Mouse (Mus musculus) megakaryocyte, embryonic 14.5 days (primary cell): Measurements from ENCODE around the gene Gm37240. TPM values are rescaled to one million over a fixed set of nuclear protein-coding genes. Genes with fewer than 3 reads are reported as not detected.

Experiments
- H3K27me3 ChIP-seq: replicated peaks from 2 replicates; pipeline ENCODE3; 2012; ENCODE audit warnings: inconsistent platforms
- H3K36me3 ChIP-seq: replicated peaks from 2 replicates; pipeline ENCODE3; 2012; ENCODE audit warnings: low read length, inconsistent platforms, mixed read lengths
- H3K4me1 ChIP-seq: 2 replicates; pipeline ENCODE4 v1.6.1; 2012; ENCODE audit warnings: inconsistent platforms
- H3K4me3 ChIP-seq: replicated peaks from 2 replicates; pipeline ENCODE3; 2012; ENCODE audit warnings: moderate library complexity, mild to moderate bottlenecking, inconsistent platforms
- H3K9me3 ChIP-seq: 2 replicates; pipeline ENCODE4 v1.6.1; 2012; ENCODE audit warnings: inconsistent platforms
- FLI1 ChIP-seq: IDR thresholded peaks from 2 replicates; pipeline ENCODE4 v1.6.1; 2012; ENCODE audit warnings: low read length, inconsistent platforms, mixed read lengths
- GATA1 ChIP-seq: IDR thresholded peaks from 3 replicates; pipeline ENCODE4 v1.6.1; 2012; ENCODE audit warnings: mixed read lengths, low read length, inconsistent platforms, borderline replicate concordance
- polyA plus RNA-seq: library from polyadenylated mRNA; stranded (reverse); fragments of >175 nt; gene quantifications from 2 replicates; pipeline ENCODE4 v1.2.3, GENCODE M21; 2012; ENCODE audit warnings: low replicate concordance; ENCODE audit not compliant: insufficient read depth

Gene Gm37240
- polyA plus RNA-seq, 1 experiment = not detected

DNA sequence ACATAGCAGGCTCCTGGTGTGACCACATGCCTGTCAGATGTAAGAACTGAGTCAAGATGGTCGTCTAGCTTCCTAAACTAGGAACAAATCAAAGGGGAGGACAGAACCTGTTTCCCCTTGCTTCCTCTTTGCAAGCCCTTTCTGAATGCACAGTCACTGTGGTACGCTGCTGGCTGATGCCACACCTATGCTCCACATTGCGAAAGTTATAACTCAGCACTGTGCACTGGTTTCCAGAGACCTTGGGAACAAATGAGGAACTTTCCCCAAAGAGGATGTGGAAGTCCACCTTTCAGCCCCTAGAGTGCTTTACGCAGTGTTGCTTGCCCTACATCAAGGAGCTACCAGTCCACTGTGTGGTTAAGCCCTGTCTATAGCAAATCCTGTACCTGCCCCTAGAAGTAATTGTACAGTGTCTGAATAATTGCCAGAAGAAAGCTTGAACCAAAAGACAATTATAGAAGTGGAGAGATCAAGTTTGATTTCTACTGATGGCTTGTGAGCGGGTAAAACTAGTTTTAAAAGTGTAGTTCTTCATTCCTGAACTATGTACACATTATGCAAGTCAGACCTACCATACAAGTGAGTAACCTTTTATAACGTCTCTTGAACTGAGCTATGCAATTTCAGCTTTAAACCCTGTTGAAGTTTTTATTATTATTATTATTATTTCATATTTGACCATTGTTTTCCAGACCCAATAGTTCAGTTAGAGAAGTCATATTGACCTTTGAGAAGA, 1289.2 kb downstream of the Gm37240 start:
- peaks cover 31% of the 10 kb centered on the region for H3K4me1 ChIP-seq
- TF ChIP-seq GATA1 (no peak), FLI1 (no peak)
- no peaks in the 10 kb centered on the region for H3K36me3 ChIP-seq
- H3K27me3 ChIP-seq = peaks cover 23% of the 10 kb centered on the region
- H3K9me3 ChIP-seq = no peaks in the 10 kb centered on the region; the same call in 1 of the 2 replicates
- no peak overlapping the region for H3K4me3 ChIP-seq

- Histone ChIP-seq H3K4me3 (peak overlapping the region; percentile 80), H3K27me3 (peaks cover 23% of the 10 kb centered on the region), H3K36me3 (no peaks in the 10 kb centered on the region), H3K9me3 (no peaks in the 10 kb centered on the region; the same call in 1 of the 2 replicates), H3K4me1 (peaks cover 37% of the 10 kb centered on the region)
- TF ChIP-seq FLI1 = no peak
- no peak for TF ChIP-seq GATA1
Observed at GRCm38 (mm10) chr3:84595677-84596234, 1291.6 kb downstream of the Gm37240 start.

GRCm38 (mm10) chr3:84594894-84595676, 1292.2 kb downstream of the Gm37240 start:
- Histone ChIP-seq H3K4me1 (peaks cover 37% of the 10 kb centered on the region), H3K36me3 (no peaks in the 10 kb centered on the region), H3K27me3 (peaks cover 22% of the 10 kb centered on the region), H3K4me3 (peak overlapping the region; percentile 88), H3K9me3 (no peaks in the 10 kb centered on the region; the same call in 1 of the 2 replicates)
- TF ChIP-seq GATA1 (no peak), FLI1 (no peak)

GRCm38 (mm10) chr3:84593274-84593673, 1294.0 kb downstream of the Gm37240 start, which contains the start of gene Tigd4:
TSS of gene Tigd4 (plus strand) at chr3:84593574.
- Histone ChIP-seq H3K4me3 (no peak within 1 kb of the TSS), H3K36me3 (no peaks in the 10 kb centered on the region), H3K27me3 (peaks cover 19% of the 10 kb centered on the region), H3K4me1 (peaks cover 43% of the 10 kb centered on the region), H3K9me3 (no peaks in the 10 kb centered on the region; the same call in 1 of the 2 replicates)
- TF ChIP-seq GATA1 (no peak), FLI1 (no peak)

- peak overlapping the region; percentile 46 for H3K4me3 ChIP-seq
- TF ChIP-seq GATA1 (no peak), FLI1 (no peak)
- no peaks in the 10 kb centered on the region for H3K27me3 ChIP-seq
- H3K4me1 ChIP-seq = peaks cover 48% of the 10 kb centered on the region
- no peaks in the 10 kb centered on the region for H3K9me3 ChIP-seq
- no peaks in the 10 kb centered on the region for H3K36me3 ChIP-seq
Observed at GRCm38 (mm10) chr3:84586736-84587135, 1300.6 kb downstream of the Gm37240 start.

DNA sequence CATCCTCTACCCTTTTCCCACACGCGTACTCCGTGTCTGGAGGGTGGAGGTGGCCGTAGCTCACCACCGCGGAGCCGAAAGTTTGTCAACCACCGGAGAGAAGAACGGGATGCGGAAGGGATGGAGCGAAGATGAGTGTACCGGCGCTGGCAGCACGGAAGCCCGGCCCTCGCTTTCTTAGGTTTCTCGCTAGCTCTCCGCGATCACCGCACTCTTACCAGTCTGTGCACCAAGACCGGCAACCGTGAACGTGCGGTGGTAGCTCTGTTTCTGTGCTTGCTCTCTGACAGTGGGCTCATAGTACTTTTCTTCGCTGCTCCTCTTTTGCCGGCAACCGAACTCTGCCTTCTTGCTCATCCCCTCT, 1304.4 kb downstream of the Gm37240 start:
- Histone ChIP-seq H3K36me3 (no peaks in the 10 kb centered on the region), H3K4me3 (peak overlapping the region; percentile 97), H3K4me1 (peaks cover 63% of the 10 kb centered on the region), H3K9me3 (no peaks in the 10 kb centered on the region), H3K27me3 (no peaks in the 10 kb centered on the region)
- no peak for TF ChIP-seq FLI1
- no peak for TF ChIP-seq GATA1

- Histone ChIP-seq H3K4me3 (peak within 1 kb of the TSS; percentile 97), H3K27me3 (no peaks in the 10 kb centered on the region), H3K4me1 (peaks cover 64% of the 10 kb centered on the region), H3K36me3 (no peaks in the 10 kb centered on the region), H3K9me3 (no peaks in the 10 kb centered on the region)
- TF ChIP-seq FLI1 = peak; percentile 45; the same call in 1 of the 2 replicates
- TF ChIP-seq GATA1 = no peak
Observed at GRCm38 (mm10) chr3:84582023-84582912, 1305.0 kb downstream of the Gm37240 start, which contains the start of gene Arfip1. TSS of gene Arfip1 (minus strand) at chr3:84582625.

DNA sequence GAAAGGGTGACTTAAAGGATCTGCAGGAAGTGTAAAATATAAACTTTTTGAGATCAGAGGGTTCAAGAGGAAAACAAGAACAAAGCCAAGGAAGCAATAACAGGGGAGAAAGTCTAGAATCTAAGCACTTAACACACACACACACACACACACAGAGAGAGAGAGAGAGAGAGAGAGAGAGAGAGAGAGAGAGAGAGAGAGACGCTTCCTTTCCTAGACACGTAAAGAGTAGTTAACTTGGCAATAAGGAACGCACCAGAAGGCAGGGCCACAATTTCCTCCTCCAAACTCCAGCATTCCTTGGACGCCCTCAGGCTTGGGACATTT, 1305.7 kb downstream of the Gm37240 start:
- H3K9me3 ChIP-seq = no peaks in the 10 kb centered on the region
- H3K4me1 ChIP-seq = peaks cover 60% of the 10 kb centered on the region
- peak overlapping the region; percentile 97 for H3K4me3 ChIP-seq
- no peak for TF ChIP-seq FLI1
- TF ChIP-seq GATA1 = no peak
- no peaks in the 10 kb centered on the region for H3K36me3 ChIP-seq
- no peaks in the 10 kb centered on the region for H3K27me3 ChIP-seq

DNA sequence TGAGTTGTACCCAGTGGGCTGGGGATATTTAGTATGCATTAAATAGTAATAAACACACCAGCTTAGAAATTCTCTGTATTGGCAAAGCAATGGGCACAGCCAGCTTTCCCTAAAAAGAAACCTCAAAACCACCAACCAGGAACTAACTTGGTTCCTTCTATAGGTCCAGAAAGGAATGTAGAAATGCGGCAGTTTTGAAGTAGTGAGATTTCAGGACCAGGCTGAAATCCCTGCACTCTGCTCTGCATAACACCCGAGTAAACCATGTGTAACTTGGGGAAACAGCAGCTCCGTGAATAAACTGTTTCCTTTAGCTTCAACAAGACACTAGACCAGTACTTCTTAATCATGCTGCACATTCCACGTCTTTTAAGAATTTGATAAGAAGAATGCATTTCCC, 1306.6 kb downstream of the Gm37240 start:
- H3K36me3 ChIP-seq = no peaks in the 10 kb centered on the region
- peaks cover 59% of the 10 kb centered on the region for H3K4me1 ChIP-seq
- no peak overlapping the region for H3K4me3 ChIP-seq
- H3K27me3 ChIP-seq = no peaks in the 10 kb centered on the region
- TF ChIP-seq GATA1 (no peak), FLI1 (no peak)
- no peaks in the 10 kb centered on the region for H3K9me3 ChIP-seq

DNA sequence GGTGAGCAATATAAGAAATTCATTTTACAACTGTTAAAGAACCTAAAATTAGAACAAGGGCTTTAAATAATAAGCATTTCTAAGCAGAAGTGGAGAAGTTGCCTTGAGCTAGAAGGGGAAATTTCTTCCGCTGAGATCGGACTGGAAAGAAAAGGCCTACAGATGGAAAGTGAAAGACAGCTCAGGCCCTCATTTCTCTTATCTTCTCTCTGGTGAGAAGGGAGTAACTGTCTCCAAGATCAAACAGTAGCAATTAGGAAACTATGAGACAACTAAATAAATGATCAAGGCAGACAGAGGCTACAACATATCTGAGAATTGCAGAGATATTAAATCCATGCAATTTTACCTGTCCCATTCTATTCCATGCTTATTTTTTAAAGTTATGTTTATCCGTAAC, 1316.8 kb downstream of the Gm37240 start:
- H3K9me3 ChIP-seq = no peaks in the 10 kb centered on the region
- TF ChIP-seq FLI1 = no peak
- TF ChIP-seq GATA1 = no peak
- H3K4me1 ChIP-seq = peaks cover 19% of the 10 kb centered on the region
- peaks cover 4% of the 10 kb centered on the region for H3K36me3 ChIP-seq
- no peaks in the 10 kb centered on the region for H3K27me3 ChIP-seq
- H3K4me3 ChIP-seq = no peak overlapping the region
